Mouse (Mus musculus) bone marrow macrophage, adult 2 months (primary cell): ENCODE data around the gene Acmsd. TPM values are rescaled to one million over a fixed set of nuclear protein-coding genes. Genes with fewer than 3 reads are reported as not detected.
"Not testable (repeated sequence)": the region's sequence is repeated elsewhere in the genome, so short reads cannot be mapped to it uniquely, and the experiment has no call there.

Source experiments
- H3K27ac ChIP-seq: 2 replicates; pipeline ENCODE4 v1.5.1; 2012; ENCODE audit warnings: low read depth, low read length; ENCODE audit not compliant: insufficient read depth
- H3K4me1 ChIP-seq: 2 replicates; pipeline ENCODE4 v1.6.1; 2012; ENCODE audit warnings: low read length; ENCODE audit not compliant: control insufficient read depth, insufficient read depth
- H3K4me3 ChIP-seq: 2 replicates; pipeline ENCODE4 v1.5.1; 2012; ENCODE audit warnings: mild to moderate bottlenecking, low read length, moderate library complexity; ENCODE audit not compliant: insufficient read depth
- CTCF ChIP-seq: IDR thresholded peaks from 2 replicates; pipeline ENCODE4 v1.5.1; 2012; ENCODE audit warnings: low read depth, mild to moderate bottlenecking, low read length, moderate library complexity
- POLR2A ChIP-seq: IDR thresholded peaks from 2 replicates; pipeline ENCODE4 v1.6.1; 2012; ENCODE audit warnings: mild to moderate bottlenecking, low read depth, low read length, borderline replicate concordance
- polyA plus RNA-seq: library from polyadenylated mRNA; stranded (reverse); fragments of >200 nt; gene quantifications from 2 replicates; pipeline ENCODE4 v1.2.4, GENCODE M21; 2012; ENCODE audit not compliant: missing spikeins, insufficient read depth, insufficient read length

The Acmsd gene
- polyA plus RNA-seq, 1 experiment, result not detected

GRCm38 (mm10) chr1:127732841-127733240 lies 3.6 kb downstream of the Acmsd start:
- no peak for TF ChIP-seq POLR2A
- no peak for TF ChIP-seq CTCF
- no peaks in the 10 kb centered on the region for H3K4me1 ChIP-seq
- no peak overlapping the region for H3K4me3 ChIP-seq
- no peak overlapping the region for H3K27ac ChIP-seq

- H3K27ac ChIP-seq, result no peak overlapping the region
- H3K4me3 ChIP-seq, result no peak overlapping the region
- no peaks in the 10 kb centered on the region for H3K4me1 ChIP-seq
- TF ChIP-seq POLR2A (no peak), CTCF (no peak)
Observed at GRCm38 (mm10) chr1:127735356-127735755, 6.1 kb downstream of the Acmsd start.

GRCm38 (mm10) chr1:127750401-127751102 lies 21.3 kb downstream of the Acmsd start:
- no peaks in the 10 kb centered on the region for H3K4me1 ChIP-seq
- no peak overlapping the region for H3K27ac ChIP-seq
- H3K4me3 ChIP-seq, result no peak overlapping the region
- TF ChIP-seq CTCF (no peak), POLR2A (no peak)

GRCm38 (mm10) chr1:127755806-127756205 lies 26.6 kb downstream of the Acmsd start:
- H3K27ac ChIP-seq, result no peak overlapping the region
- H3K4me3 ChIP-seq, result no peak overlapping the region
- no peak for TF ChIP-seq CTCF
- no peak for TF ChIP-seq POLR2A
- H3K4me1 ChIP-seq, result no peaks in the 10 kb centered on the region

GRCm38 (mm10) chr1:127756331-127757163 lies 27.3 kb downstream of the Acmsd start:
- Histone ChIP-seq H3K4me1 (no peaks in the 10 kb centered on the region), H3K27ac (no peak overlapping the region), H3K4me3 (no peak overlapping the region)
- no peak for TF ChIP-seq CTCF
- no peak for TF ChIP-seq POLR2A

GRCm38 (mm10) chr1:127757164-127757545 lies 27.9 kb downstream of the Acmsd start:
- H3K4me3 ChIP-seq, H3K27ac ChIP-seq, H3K4me1 ChIP-seq: not testable (repeated sequence)

- no peak overlapping the region for H3K4me3 ChIP-seq
- no peak overlapping the region for H3K27ac ChIP-seq
- no peak for TF ChIP-seq POLR2A
- no peak for TF ChIP-seq CTCF
- no peaks in the 10 kb centered on the region for H3K4me1 ChIP-seq
Observed at GRCm38 (mm10) chr1:127765468-127765867, 36.3 kb downstream of the Acmsd start.

GRCm38 (mm10) chr1:127766741-127767140 lies 37.5 kb downstream of the Acmsd start:
- no peaks in the 10 kb centered on the region for H3K4me1 ChIP-seq
- no peak overlapping the region for H3K27ac ChIP-seq
- no peak for TF ChIP-seq CTCF
- no peak for TF ChIP-seq POLR2A
- H3K4me3 ChIP-seq, result no peak overlapping the region

GRCm38 (mm10) chr1:127773198-127773802 lies 44.1 kb downstream of the Acmsd start:
- H3K4me1 ChIP-seq, result peaks cover 7% of the 10 kb centered on the region
- peak overlapping the region; percentile 76 for H3K27ac ChIP-seq
- H3K4me3 ChIP-seq, result peak overlapping the region; percentile 80
- TF ChIP-seq CTCF (no peak), POLR2A (no peak)

- H3K4me1 ChIP-seq, result peaks cover 10% of the 10 kb centered on the region
- no peak for TF ChIP-seq POLR2A
- no peak for TF ChIP-seq CTCF
- H3K27ac ChIP-seq, result peak within 1 kb of the TSS; percentile 94
- peak within 1 kb of the TSS; percentile 99 for H3K4me3 ChIP-seq
Observed at GRCm38 (mm10) chr1:127773803-127774500, 44.7 kb downstream of the Acmsd start, which contains the start of gene Ccnt2. Gene Ccnt2, plus strand, starts transcription at chr1:127774164.
